Mouse (Mus musculus): Measurements from ENCODE around the gene Gm2431.

Gene Gm2431

DNA sequence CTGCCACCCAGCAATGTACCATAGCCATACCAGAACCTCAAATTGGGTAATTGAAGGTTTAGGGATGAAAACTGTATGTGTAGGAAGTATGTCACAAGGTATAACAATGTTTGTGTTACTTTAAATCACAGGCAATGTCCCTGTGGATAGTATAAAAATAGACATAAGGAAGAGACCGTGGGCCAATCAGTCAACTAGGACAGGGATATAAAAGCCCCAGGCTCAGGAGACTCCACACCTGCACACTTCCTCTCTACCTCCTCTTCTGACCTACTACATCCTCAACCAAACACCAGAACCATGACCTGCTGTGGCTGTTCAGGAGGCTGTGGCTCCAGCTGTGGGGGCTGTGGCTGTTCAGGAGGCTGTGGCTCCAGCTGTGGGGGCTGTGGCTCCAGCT is 46.6 kb downstream of the Gm2431 start, which contains the start of gene Gm7579:
TSS of gene Gm7579 (plus strand) at position 301 of the 400 bp plus-strand sequence.
- ATAC-seq (ENCODE audit: low TSS enrichment): no peak
